Mouse (Mus musculus): Measurements from ENCODE around the gene Calm5. TPM values are rescaled to one million over a fixed set of nuclear protein-coding genes. Genes with fewer than 3 reads are reported as not detected.

Gene Calm5
- polyA plus RNA-seq, 1 experiment from 2014 or later, result not detected

DNA sequence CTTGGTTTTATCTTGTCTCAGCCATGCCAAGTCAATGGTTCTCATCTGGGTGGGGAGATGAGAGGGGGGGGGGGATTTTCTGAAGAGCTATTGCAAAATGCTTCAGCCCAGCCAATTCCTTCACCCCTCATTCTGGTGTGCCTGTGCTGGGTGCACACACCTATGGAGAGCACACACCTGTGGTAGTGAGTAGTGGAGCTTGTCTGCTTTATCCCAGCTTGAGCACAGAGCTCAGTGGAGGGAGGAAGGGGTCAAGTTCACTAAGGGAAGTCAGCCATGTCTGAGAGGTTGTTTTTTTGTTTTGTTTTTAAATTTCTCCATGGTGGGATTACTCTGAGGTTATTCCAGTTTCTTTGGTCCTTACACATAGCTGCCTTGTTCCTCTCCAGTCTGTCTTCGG lies 2.3 kb downstream of the Calm5 start:
- Histone ChIP-seq H3K9me3 (ENCODE audit: control insufficient read depth, low read length) (no peaks in the 10 kb centered on the region), H3K27me3 (ENCODE audit: control insufficient read depth, insufficient read depth, low read length) (no peaks in the 10 kb centered on the region), H3K36me3 (ENCODE audit: control insufficient read depth, insufficient read depth, low read length) (no peaks in the 10 kb centered on the region), H3K27ac (replicated peaks; ENCODE audit: low read depth, low read length) (no peak overlapping the region), H3K4me2 (ENCODE audit: low read depth, severe bottlenecking) (no peak overlapping the region), H3K4me3 (ENCODE audit: low read depth, low read length) (no peak overlapping the region), H3K9ac (ENCODE audit: low read length) (no peak overlapping the region), H3K4me1 (ENCODE audit: control insufficient read depth, insufficient read depth, low read length) (no peaks in the 10 kb centered on the region)
- no peak for DNase-seq (ENCODE audit: low spot score)
- no peak for ATAC-seq (ENCODE audit: insufficient number of reproducible peaks, low FRiP score, low TSS enrichment, low read depth)
- WGBS, result 88% methylated on average over 1 of the region's 1 CpGs

DNA sequence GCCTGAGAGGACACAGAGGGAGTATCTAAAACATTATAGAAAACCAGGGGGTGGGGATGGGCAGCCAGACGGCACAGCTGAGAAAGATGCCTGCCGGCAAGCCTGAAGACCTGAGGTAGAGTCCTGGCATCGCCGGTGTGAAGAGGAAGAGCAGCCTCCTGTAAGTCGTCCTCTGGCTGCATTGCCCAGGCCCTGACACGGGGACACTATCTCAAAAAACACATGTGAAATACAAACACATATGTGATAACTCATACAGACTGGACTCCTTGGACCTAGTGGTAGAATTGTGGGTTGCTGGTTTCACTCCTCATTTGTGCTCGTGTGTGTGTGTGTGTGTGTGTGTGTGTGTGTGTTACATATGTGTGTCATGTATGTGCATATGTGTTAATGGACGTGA lies 7.3 kb downstream of the Calm5 start:
- no peaks in the 10 kb centered on the region for H3K36me3 ChIP-seq (ENCODE audit: control insufficient read depth, insufficient read depth, low read length)
- H3K27me3 ChIP-seq (ENCODE audit: control insufficient read depth, insufficient read depth, low read length), result no peaks in the 10 kb centered on the region
- no peaks in the 10 kb centered on the region for H3K4me1 ChIP-seq (ENCODE audit: control insufficient read depth, insufficient read depth, low read length)
- WGBS, result 91% methylated on average over 8 of the region's 8 CpGs
- no peak overlapping the region for H3K9ac ChIP-seq (ENCODE audit: low read length)
- no peak overlapping the region for H3K4me3 ChIP-seq (ENCODE audit: low read depth, low read length)
- ATAC-seq (ENCODE audit: insufficient number of reproducible peaks, low FRiP score, low TSS enrichment, low read depth), result no peak
- no peaks in the 10 kb centered on the region for H3K9me3 ChIP-seq (ENCODE audit: control insufficient read depth, low read length)
- H3K27ac ChIP-seq (replicated peaks; ENCODE audit: low read depth, low read length), result no peak overlapping the region
- no peak for DNase-seq (ENCODE audit: low spot score)
- H3K4me2 ChIP-seq (ENCODE audit: low read depth, severe bottlenecking), result no peak overlapping the region

DNA sequence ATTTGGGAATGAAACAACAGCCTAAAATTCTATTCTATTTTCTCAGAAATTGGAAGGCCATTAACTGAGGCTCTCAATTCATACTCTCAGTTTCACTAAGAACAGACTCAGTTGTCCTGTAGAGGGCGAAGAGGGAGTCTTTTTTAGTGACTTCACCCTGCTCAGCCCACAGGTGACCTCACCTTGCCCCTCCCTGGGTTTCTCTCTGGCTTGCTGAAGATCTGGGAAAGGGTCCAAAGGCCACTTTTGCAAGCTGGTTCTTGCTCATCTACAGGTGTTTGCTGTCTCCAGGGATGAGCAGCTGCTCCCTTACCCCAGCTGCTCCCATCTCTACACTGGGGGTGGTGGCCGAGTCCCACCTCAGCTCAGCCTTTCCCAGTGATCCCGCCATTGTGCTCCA lies 8.4 kb downstream of the Calm5 start:
- H3K27me3 ChIP-seq (ENCODE audit: control insufficient read depth, insufficient read depth, low read length), result no peaks in the 10 kb centered on the region
- no peak overlapping the region for H3K4me2 ChIP-seq (ENCODE audit: low read depth, severe bottlenecking)
- H3K27ac ChIP-seq (replicated peaks; ENCODE audit: low read depth, low read length), result no peak overlapping the region
- 77% methylated on average over 3 of the region's 3 CpGs for WGBS
- ATAC-seq (ENCODE audit: insufficient number of reproducible peaks, low FRiP score, low TSS enrichment, low read depth) (no peak), DNase-seq (ENCODE audit: low spot score) (no peak)
- H3K4me3 ChIP-seq (ENCODE audit: low read depth, low read length), result no peak overlapping the region
- no peaks in the 10 kb centered on the region for H3K36me3 ChIP-seq (ENCODE audit: control insufficient read depth, insufficient read depth, low read length)
- no peaks in the 10 kb centered on the region for H3K4me1 ChIP-seq (ENCODE audit: control insufficient read depth, insufficient read depth, low read length)
- H3K9ac ChIP-seq (ENCODE audit: low read length), result no peak overlapping the region
- H3K9me3 ChIP-seq (ENCODE audit: control insufficient read depth, low read length), result no peaks in the 10 kb centered on the region

DNA sequence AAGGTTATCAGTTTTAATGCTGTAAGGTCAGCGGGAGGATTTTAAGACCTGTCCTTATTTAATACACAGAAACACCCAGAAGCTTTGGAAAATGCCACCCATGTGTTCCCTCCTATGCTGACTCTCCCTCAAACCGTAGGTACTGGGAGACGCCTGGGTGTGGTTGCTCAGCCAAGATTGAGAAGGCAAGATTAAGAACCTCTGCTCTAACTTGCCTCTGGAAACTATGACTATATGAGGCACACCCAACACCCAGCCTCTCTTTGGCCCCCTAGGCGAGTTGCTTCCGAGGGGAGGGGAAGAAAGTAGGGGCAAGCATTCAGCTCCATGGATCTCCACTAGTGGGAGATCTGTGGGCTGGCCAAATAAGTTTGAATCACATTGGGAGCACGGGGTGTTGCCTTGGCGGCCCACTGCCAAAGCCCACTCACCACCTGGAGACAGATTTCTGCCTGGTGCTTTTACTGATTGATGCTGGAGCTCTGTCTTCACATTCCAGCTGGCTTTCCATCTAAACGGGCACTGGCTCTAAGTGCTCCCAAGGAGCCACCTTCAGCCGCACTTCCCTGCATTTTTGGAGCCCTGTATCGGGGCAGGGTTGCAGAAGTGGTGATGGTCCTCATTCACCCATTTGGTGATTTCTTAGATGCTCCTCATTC lies 9.1 kb downstream of the Calm5 start:
- Histone ChIP-seq H3K4me1 (ENCODE audit: control insufficient read depth, insufficient read depth, low read length) (no peaks in the 10 kb centered on the region), H3K4me3 (ENCODE audit: low read depth, low read length) (no peak overlapping the region), H3K27me3 (ENCODE audit: control insufficient read depth, insufficient read depth, low read length) (no peaks in the 10 kb centered on the region), H3K4me2 (ENCODE audit: low read depth, severe bottlenecking) (no peak overlapping the region), H3K27ac (replicated peaks; ENCODE audit: low read depth, low read length) (no peak overlapping the region), H3K9ac (ENCODE audit: low read length) (no peak overlapping the region), H3K9me3 (ENCODE audit: control insufficient read depth, low read length) (no peaks in the 10 kb centered on the region), H3K36me3 (ENCODE audit: control insufficient read depth, insufficient read depth, low read length) (no peaks in the 10 kb centered on the region)
- ATAC-seq (ENCODE audit: insufficient number of reproducible peaks, low FRiP score, low TSS enrichment, low read depth) (no peak), DNase-seq (ENCODE audit: low spot score) (no peak)
- 91% methylated on average over 10 of the region's 10 CpGs for WGBS

DNA sequence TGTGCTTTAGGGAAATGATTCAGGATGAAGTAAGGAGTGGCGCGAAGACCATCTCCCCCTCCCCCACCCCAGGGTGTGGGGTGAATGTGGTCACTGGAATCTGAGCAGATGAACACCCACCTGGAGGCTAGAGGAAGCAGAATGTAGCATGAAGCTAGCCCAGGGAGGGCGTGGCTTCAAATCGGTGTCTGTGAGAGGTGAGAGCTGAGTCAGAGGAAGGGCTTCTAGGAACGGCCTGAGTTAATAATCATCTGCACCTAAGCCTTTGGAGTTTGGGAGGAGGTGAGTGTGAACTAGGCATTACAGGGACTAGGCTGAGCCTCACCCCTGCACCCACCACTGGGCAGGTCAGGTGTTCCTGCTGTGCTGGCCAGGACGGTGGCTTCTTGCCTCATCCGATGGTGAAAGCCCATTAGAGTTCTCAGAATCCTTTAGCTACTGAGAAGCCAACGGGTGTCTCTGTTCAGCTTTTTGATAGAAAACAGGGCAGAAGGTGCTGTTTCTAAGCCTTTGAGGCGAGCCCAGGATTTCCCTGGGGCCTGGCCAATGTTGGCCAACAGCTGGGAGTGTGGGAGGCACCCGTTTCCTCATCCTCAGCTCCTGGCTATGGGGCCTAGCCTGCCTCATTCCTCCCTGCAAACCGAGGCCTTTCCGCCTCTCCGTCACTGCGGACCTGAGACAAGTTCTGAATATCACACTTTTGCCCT lies 11.8 kb downstream of the Calm5 start:
- no peaks in the 10 kb centered on the region for H3K27me3 ChIP-seq (ENCODE audit: control insufficient read depth, insufficient read depth, low read length)
- no peak overlapping the region for H3K4me2 ChIP-seq (ENCODE audit: low read depth, severe bottlenecking)
- DNase-seq (ENCODE audit: low spot score) (no peak), ATAC-seq (ENCODE audit: insufficient number of reproducible peaks, low FRiP score, low TSS enrichment, low read depth) (no peak)
- no peak overlapping the region for H3K27ac ChIP-seq (replicated peaks; ENCODE audit: low read depth, low read length)
- H3K4me3 ChIP-seq (ENCODE audit: low read depth, low read length), result no peak overlapping the region
- H3K36me3 ChIP-seq (ENCODE audit: control insufficient read depth, insufficient read depth, low read length), result no peaks in the 10 kb centered on the region
- no peaks in the 10 kb centered on the region for H3K4me1 ChIP-seq (ENCODE audit: control insufficient read depth, insufficient read depth, low read length)
- WGBS, result 81% methylated on average over 14 of the region's 14 CpGs
- H3K9me3 ChIP-seq (ENCODE audit: control insufficient read depth, low read length), result no peaks in the 10 kb centered on the region
- no peak overlapping the region for H3K9ac ChIP-seq (ENCODE audit: low read length)

DNA sequence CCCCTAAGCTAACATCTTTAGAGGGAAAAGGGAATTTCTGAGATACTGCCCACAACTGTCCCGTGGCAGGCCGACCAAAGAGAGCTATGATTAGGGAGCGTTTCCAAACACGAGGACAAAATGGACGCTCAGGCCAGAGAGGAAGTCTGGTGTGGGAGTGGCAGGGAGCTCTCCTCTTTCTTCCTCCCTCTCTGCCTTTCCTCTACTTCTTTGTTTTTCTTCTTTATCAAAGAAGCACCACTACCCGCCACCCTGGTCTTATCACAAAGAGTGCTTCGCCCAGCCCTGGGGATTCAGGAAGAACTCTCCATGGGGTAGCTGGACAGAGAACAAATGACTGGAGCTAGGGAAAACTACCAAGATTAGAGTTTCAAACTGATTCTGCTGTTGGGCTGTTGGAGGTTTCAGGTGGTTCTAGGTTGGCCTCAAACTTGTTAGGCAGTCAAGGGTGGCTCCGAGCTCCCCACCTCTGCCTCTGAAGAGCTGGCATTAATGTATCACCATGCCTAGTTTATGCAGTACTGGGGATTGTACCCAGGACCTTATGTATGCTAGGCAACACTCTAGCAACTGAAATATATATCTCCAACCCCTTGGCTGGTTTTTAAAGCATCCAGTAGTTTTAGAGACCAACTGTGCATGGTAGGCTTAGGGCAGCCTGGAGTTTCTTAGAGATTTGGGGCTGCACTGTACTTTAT lies 12.5 kb downstream of the Calm5 start:
- no peak for DNase-seq (ENCODE audit: low spot score)
- Histone ChIP-seq H3K9me3 (ENCODE audit: control insufficient read depth, low read length) (no peaks in the 10 kb centered on the region), H3K4me2 (ENCODE audit: low read depth, severe bottlenecking) (no peak overlapping the region), H3K36me3 (ENCODE audit: control insufficient read depth, insufficient read depth, low read length) (no peaks in the 10 kb centered on the region), H3K4me1 (ENCODE audit: control insufficient read depth, insufficient read depth, low read length) (no peaks in the 10 kb centered on the region), H3K9ac (ENCODE audit: low read length) (no peak overlapping the region), H3K27me3 (ENCODE audit: control insufficient read depth, insufficient read depth, low read length) (no peaks in the 10 kb centered on the region), H3K4me3 (ENCODE audit: low read depth, low read length) (no peak overlapping the region), H3K27ac (replicated peaks; ENCODE audit: low read depth, low read length) (no peak overlapping the region)
- no peak for ATAC-seq (ENCODE audit: insufficient number of reproducible peaks, low FRiP score, low TSS enrichment, low read depth)
- 84% methylated on average over 8 of the region's 8 CpGs for WGBS

DNA sequence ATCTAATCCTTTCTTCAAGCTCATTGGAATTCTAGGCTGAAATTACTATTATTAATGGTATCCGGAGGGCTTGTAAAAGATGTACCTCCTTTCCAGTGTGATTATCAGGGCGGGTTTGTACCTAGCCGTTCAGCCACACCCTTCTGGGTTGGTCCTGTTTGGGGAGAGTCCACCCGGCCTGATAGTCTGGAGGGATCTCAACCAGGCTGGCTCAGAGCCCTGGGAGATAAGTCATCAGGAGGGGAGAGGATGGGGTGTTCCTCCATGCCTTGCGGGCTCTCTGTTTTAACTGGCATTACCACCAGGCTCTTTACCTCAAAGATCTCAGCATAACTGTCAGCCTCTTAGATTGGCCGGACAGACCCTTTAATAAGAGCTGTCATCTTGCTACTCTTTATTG lies 13.2 kb downstream of the Calm5 start:
- no peaks in the 10 kb centered on the region for H3K9me3 ChIP-seq (ENCODE audit: control insufficient read depth, low read length)
- H3K4me1 ChIP-seq (ENCODE audit: control insufficient read depth, insufficient read depth, low read length), result no peaks in the 10 kb centered on the region
- H3K27me3 ChIP-seq (ENCODE audit: control insufficient read depth, insufficient read depth, low read length), result no peaks in the 10 kb centered on the region
- ATAC-seq (ENCODE audit: insufficient number of reproducible peaks, low FRiP score, low TSS enrichment, low read depth) (no peak), DNase-seq (ENCODE audit: low spot score) (no peak)
- H3K4me3 ChIP-seq (ENCODE audit: low read depth, low read length), result no peak overlapping the region
- H3K4me2 ChIP-seq (ENCODE audit: low read depth, severe bottlenecking), result no peak overlapping the region
- WGBS, result 87% methylated on average over 6 of the region's 6 CpGs
- no peak overlapping the region for H3K9ac ChIP-seq (ENCODE audit: low read length)
- H3K27ac ChIP-seq (replicated peaks; ENCODE audit: low read depth, low read length), result no peak overlapping the region
- H3K36me3 ChIP-seq (ENCODE audit: control insufficient read depth, insufficient read depth, low read length), result no peaks in the 10 kb centered on the region

DNA sequence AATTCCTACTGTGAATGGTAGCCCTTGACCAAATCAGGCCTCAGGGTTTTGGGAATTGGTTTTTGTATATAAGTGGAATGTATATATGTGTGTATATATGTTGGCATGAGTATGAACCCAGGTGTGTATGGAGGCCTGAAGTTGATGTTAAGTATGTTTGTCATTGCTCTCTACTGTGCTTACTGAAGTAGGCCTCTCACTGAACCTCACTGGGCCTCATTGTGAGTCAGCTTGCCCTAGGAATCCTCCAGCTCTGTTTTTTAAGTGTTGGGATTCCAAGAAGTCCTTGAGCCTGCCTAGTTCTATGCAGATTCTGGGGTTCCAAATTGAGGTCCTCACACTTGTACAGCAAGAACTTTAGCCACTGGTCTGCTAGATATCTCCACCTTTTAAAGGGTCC lies 15.9 kb downstream of the Calm5 start:
- no peaks in the 10 kb centered on the region for H3K4me1 ChIP-seq (ENCODE audit: control insufficient read depth, insufficient read depth, low read length)
- H3K4me2 ChIP-seq (ENCODE audit: low read depth, severe bottlenecking), result no peak overlapping the region
- H3K36me3 ChIP-seq (ENCODE audit: control insufficient read depth, insufficient read depth, low read length), result no peaks in the 10 kb centered on the region
- no peak overlapping the region for H3K4me3 ChIP-seq (ENCODE audit: low read depth, low read length)
- H3K27me3 ChIP-seq (ENCODE audit: control insufficient read depth, insufficient read depth, low read length), result no peaks in the 10 kb centered on the region
- no peak for ATAC-seq (ENCODE audit: insufficient number of reproducible peaks, low FRiP score, low TSS enrichment, low read depth)
- H3K9me3 ChIP-seq (ENCODE audit: control insufficient read depth, low read length), result no peaks in the 10 kb centered on the region
- no peak overlapping the region for H3K27ac ChIP-seq (replicated peaks; ENCODE audit: low read depth, low read length)
- no peak overlapping the region for H3K9ac ChIP-seq (ENCODE audit: low read length)
- no peak for DNase-seq (ENCODE audit: low spot score)
